Mouse (Mus musculus): ENCODE measurements around the gene Glis2.

Gene Glis2

GRCm38 (mm10) chr16:4593971-4594813 lies at the start of gene Glis2:
Gene Glis2 (plus strand): TSS chr16:4594713.
- DNase-seq (ENCODE audit: low read depth, low spot score), result peak; percentile 59

GRCm38 (mm10) chr16:4544845-4545244 lies 49.7 kb upstream of the Glis2 start:
- DNase-seq (ENCODE audit: low read depth, low spot score), result no peak

GRCm38 (mm10) chr16:4546838-4547237 lies 47.7 kb upstream of the Glis2 start:
- no peak for DNase-seq (ENCODE audit: low read depth, low spot score)

DNA sequence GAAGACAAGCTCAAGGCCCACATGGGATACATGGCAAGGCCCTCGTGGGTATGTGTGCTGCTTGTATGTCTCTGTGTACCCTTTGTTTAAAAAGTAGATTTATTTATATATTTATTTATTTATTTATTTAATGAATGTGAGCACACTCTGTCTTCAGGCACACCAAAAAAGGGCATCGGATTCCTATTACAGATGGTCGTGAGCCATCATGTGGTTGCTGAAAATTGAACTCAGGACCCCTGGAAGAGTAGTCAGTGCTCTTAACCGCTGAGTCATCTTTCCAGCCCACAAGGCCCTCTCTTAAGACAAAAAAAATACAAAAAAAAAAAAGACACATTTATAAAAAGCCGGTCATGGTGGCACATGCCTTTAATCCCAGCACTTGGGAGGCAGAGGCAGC lies 46.9 kb upstream of the Glis2 start:
- DNase-seq (ENCODE audit: low read depth, low spot score), result no peak

- DNase-seq (ENCODE audit: low read depth, low spot score), result no peak
Measured at GRCm38 (mm10) chr16:4548953-4549688, 45.4 kb upstream of the Glis2 start.

DNA sequence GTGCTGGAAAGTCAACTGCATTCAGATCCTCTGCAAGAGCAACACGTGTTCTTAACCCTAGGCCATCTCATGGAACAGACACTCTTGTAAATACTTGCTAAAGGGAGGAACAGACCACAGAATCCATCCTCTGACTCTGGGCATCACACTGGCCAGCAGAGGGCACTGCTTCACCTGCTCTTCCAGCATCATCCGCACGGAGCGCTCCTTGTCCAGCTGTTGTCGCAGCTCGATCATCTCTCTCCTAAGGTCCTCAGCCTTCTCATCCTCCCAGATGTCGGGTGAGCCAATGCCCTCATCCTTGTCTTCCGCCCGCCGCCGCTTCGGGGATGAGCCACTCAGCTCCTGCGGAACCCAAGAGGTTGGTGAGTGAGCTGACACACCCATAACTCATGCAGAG lies 43.5 kb upstream of the Glis2 start:
- peak; percentile 56 for DNase-seq (ENCODE audit: low read depth, low spot score)

DNA sequence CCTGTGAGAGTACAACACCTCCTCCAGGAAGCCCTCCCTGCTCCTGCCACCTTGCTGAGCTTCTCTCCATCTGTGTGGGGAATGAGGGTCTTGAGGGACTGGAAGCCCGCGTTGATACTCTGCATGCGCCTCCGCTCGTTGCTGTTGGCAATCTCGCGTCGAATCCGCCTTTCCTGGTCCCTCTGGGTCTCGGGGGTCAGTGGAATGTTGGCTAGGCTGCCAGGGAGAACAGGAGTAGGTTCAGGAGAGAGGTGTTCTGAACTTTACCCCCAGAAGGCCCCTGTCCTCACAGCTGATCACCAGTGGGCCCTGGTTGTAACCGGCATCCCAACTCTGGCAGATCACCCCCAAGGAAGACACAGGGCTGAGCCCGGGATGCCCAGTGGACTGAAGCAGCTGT lies 42.6 kb upstream of the Glis2 start:
- DNase-seq (ENCODE audit: low read depth, low spot score), result no peak

GRCm38 (mm10) chr16:4552829-4553550 lies 41.5 kb upstream of the Glis2 start:
- DNase-seq (ENCODE audit: low read depth, low spot score), result peak; percentile 28

- no peak for DNase-seq (ENCODE audit: low read depth, low spot score)
Measured at GRCm38 (mm10) chr16:4555555-4555954, 39.0 kb upstream of the Glis2 start.

DNA sequence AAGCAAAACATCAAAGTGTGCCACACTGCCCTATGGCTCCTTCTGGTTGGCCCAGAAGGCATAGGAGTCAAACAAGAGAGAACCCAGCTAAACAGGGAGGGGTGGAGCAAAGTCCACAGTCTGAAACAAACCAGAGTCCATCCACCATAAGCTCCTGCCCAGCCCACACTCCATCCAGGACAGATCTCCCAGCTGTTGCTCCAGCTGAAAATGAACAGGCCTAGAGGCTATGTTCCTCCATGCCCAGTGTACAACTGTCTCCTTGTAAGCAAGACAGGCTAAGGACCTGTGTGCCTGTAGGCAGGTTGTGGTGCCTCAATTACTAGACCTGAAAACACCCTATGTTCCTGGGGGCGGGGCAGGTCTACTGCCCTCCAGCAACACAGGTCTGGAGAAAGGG lies 37.4 kb upstream of the Glis2 start:
- no peak for DNase-seq (ENCODE audit: low read depth, low spot score)

- peak; percentile 85 for DNase-seq (ENCODE audit: low read depth, low spot score)
Measured at GRCm38 (mm10) chr16:4557949-4558348, 36.6 kb upstream of the Glis2 start.

DNA sequence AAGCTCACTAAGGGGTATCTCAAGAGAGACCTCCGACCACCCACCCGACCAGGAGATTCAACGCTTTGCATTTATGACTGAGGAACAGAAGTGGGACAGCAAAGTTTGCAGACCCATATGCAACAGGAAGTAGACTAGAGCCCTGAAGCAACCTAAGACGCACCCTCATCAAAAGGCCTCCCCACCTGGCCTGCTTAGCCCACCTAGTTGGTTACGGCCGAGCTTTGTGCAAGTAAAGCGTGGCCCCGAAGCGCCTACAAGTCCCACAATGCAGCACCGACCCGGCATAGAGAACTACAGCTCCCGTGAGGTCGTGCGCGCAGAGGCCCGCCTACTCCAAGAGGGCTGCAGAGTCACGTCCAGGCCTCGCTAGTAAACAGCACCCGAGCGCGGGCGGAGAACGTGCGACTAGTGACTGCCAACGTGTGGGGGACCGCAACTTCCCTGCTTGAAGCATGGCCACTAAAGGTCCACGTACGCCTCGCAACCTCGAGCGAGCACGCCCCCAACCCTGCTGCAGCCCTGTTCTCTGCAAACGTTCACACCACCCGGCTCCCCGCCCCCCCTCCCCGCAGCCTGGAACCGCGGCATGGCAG lies 36.0 kb upstream of the Glis2 start:
- DNase-seq (ENCODE audit: low read depth, low spot score), result peak; percentile 93

GRCm38 (mm10) chr16:4558980-4559631 lies 35.4 kb upstream of the Glis2 start:
- DNase-seq (ENCODE audit: low read depth, low spot score), result no peak

DNA sequence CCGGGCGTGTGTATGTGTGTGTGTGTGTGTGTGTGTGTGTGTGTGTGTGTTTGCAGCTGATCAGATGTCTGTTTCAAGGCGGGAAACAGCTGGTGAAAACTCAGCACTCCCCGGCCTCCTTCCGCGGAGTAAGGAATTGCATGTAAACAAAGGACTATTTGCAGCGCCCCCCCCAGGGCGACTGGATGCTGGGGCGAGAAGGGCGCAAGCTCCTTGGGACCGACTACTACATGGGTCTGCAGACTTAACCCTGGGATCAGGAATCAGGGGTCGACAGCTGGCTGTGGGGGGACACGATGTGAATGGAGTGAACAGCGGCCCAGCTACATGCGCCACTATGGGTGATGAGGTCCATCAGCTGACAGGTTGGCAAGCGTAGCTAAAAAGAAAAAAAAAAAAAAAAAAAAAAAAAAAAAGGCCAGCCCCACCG lies 34.8 kb upstream of the Glis2 start, which contains the start of gene Tfap4:
Gene Tfap4, minus strand, starts transcription at position 140 of the 430 bp plus-strand sequence.
- peak; percentile 92 for DNase-seq (ENCODE audit: low read depth, low spot score)

- DNase-seq (ENCODE audit: low read depth, low spot score), result peak; percentile 76
Measured at GRCm38 (mm10) chr16:4560145-4560952, 34.2 kb upstream of the Glis2 start.

DNA sequence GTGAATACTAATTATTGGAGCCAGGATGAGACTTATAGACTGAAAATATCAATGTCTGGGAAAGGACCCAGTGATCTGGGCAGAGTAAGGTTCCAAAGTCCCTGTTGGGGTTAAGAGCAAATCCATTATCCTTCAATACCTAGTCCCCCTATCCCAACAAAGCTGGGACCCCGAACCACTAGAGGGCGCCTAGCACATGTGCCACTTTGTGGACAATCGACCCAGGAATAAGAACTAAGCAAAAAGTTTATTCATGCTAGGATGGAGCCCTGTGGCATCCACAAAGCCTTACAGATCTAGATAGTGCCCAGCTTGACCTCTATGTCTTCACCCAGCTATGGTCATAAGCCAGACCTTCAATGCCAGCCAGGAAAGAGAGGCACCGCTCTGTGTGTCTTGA lies 26.6 kb upstream of the Glis2 start:
- DNase-seq (ENCODE audit: low read depth, low spot score), result peak; percentile 75

- no peak for DNase-seq (ENCODE audit: low read depth, low spot score)
Measured at GRCm38 (mm10) chr16:4570737-4571136, 23.8 kb upstream of the Glis2 start.

DNA sequence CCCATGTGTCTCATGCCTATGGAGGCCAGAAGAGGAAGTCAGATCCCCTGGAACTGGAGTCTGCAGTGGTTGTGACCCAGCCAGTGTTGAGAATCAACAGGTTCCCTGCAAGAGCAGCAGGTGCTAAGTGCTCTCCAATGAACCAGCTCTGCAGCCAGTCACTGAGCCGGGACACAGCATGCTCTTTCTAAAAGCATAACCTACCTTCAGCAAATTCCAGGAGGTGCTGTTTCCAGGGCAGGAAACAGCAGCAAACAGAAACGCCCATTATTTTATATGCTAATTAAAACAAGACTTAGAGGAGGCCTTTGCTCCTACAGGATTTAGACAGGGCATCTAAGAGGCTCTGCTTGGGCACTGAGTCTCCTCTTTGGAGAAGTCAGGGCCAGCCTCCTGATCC lies 18.5 kb upstream of the Glis2 start:
- no peak for DNase-seq (ENCODE audit: low read depth, low spot score)

DNA sequence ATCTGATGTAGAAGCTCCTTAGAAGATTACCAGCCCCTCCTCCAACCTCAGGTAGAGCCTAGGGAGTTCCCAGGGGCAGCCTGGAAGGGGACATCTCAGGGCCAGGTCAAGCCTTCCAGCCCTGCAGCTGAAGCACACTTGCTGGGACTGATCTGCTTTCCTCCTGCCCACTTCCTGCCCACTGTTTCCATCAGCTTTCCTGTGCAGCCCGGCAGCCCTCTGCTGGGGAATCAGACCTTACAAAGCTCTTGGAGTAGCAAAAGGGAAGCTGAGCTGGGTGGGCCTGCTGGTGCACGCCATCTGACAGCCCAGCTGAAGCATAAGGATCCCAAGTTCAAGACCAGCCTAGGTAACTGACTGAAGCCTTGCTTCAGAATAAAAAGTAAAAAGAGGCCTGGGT lies 17.6 kb upstream of the Glis2 start:
- DNase-seq (ENCODE audit: low read depth, low spot score), result peak; percentile 57

DNA sequence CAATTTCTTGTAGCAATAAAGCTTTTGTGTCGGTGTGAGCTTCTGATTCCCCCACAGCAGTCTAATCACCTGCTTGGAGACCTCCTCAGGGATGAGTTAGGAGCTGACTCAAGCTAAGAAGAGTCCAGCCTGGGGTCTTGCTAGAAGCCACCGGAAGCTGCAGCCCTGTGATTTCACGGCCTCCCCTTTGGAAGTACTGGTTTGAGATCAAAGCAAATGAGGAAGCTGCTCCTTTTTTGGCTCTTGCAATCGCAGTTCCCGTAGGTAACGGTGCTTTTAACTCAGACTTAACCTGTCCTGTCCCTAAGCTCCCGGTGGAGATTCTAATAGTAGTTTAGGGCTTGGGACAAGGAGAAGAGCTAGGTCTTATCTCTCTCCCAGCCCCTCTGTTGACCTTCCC lies 15.9 kb upstream of the Glis2 start:
- DNase-seq (ENCODE audit: low read depth, low spot score), result no peak
